Mouse (Mus musculus) brain, adult 2 months (tissue): ENCODE data around the gene Ptx3.

ENCODE experiments used
- DNase-seq: peaks from one replicate; pipeline ENCODE4 v3.0.0; 2011; ENCODE audit warnings: low read depth, low spot score

Ptx3 gene

DNA sequence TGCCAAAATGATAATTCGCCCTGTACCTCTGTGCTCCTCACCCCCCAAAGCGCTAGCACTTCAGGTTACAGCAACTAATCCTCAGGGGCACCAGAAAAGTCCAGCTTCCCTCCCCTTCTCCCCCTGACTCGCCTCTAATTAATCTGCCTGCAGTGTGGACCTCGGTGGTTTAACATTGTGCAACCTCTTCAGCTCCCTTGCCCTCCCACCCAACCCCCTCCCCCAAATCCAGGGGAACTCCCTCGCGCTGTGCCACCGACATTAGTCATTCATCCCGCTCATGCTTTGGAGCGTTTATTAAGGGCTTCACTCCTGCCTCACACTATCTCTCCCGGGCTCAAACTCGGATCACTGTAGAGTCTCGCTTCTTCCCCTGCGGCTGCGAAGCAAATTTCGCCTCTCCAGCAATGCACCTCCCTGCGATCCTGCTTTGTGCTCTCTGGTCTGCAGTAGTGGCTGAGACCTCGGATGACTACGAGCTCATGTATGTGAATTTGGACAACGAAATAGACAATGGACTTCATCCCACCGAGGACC, at the start of gene Ptx3:
Ptx3 (plus strand) TSS at position 256 of the 537 bp plus-strand sequence.
- peak; percentile 13 for DNase-seq

DNA sequence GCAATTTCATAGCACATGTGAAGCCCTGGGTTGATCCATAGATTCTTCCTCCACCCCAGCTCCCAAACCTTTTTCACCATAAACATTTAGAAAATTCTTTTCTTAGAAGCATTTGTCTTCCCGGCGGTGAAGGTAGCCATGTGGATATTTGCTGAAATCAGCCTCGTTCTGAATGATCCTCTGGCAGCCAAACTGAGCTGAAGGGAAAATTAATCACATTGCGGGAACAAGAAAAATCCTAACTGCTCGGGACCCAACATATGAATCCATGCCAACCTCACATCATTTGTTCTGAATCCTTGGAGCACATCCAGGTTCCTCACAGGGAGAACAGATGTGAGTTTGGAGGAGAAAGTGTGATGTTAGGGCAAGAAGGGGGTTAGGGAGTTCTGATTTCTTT, 46.8 kb upstream of the Ptx3 start:
- peak; percentile 32 for DNase-seq

- DNase-seq: no peak
These were observed 40.1 kb upstream of the Ptx3 start for GRCm38 (mm10) chr3:66179647-66180046.

- no peak for DNase-seq
These were observed 25.7 kb upstream of the Ptx3 start for GRCm38 (mm10) chr3:66193910-66194562.

DNA sequence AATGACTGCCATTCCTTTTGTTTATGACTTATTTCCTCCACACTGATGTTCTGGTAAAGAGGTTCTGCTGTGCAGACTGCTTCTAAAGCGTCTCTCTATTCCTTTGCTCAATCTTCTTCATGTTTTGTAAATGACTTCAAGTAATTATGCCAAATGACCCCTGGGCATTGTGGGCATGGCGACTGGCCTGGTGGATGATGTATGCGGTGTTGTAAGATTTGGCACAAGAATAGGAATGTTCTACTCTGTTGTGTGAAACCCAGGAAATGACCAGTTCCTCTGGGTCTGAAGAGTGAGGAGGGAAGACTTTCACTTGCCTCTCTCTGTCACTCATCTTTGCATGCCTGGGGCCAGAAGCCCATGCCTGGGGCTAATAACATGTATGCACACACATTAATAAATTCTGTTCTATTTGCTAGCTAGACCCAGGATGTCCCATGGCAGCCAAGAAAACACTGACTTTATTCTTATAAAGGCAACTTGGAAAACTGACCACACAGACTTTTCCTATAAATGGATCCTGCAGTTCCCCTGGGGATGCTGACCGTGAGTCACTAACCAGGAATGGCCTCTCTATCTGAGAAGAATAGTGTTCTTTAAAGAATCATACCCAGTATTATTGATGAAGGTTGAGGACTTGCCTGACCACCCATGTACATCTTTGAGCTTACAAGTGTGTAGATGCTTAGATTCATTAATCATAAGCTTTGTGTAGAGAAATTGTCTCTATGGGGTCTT, 10.7 kb upstream of the Ptx3 start:
- DNase-seq: no peak

DNA sequence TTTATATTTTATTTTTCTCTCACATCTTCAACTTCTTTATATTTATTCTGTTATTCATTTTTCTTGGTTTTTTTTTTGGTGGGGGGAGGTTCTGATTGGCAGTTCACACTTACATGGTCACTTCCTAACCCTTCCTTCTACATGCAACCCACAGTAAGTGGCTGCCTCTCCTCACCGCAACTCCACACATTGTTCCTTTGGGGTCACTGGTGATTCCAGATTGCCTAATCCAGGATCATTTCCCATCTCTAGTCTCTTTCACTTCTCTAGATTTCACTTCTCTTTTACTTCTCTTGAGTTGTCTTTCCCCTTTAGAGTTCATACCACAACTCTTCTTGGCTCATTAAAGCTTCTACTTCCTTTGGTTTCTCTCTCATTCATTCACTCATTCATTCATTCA, 6.2 kb upstream of the Ptx3 start:
- no peak for DNase-seq

GRCm38 (mm10) chr3:66215759-66216158, 4.0 kb upstream of the Ptx3 start:
- DNase-seq: no peak

- DNase-seq: peak; percentile 55
These were observed 988 bp downstream of the Ptx3 start for GRCm38 (mm10) chr3:66220554-66221242.

DNA sequence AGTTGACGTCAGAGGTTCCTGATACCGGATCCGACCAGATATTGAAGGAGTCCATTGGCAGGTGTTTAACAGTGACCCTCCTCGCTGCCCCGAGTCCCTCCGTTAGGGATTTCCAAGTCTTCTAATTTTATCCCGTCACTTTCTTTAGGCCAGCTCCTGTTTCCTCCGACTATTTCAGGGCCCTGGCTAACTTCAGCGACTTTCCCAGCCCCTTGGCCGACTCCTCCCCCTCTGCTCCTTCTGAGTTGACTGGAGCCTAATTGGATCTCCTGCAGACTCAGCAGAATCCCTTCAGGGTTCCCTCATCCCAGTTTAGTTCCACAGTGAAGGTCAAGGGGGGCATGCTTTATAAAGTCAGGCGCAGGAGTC, 1.5 kb downstream of the Ptx3 start:
- DNase-seq: no peak

DNA sequence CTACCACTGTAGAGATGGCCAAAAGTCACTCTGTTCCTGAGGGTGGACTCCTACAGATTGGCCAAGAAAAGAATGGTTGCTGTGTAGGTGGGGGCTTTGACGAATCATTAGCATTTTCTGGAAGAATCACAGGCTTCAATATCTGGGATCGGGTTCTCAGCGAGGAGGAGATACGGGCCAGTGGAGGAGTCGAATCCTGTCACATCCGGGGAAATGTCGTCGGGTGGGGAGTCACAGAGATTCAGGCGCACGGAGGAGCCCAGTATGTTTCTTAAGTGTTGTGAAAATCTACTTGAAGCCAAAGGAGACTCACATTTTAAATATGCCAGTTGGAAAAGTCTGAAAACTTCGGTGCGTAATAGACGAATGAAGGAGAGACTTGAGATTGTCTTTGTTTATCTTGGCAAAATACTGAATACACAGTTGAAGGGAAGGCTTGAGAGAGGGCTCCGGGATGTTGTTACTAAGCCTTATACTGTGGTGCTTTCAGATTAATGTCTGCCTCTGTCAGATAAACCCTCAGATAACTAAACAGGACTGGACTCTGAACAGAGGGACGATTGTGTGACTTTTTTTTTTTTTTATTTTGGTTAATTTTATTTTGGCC, 5.3 kb downstream of the Ptx3 start:
- DNase-seq: no peak

DNA sequence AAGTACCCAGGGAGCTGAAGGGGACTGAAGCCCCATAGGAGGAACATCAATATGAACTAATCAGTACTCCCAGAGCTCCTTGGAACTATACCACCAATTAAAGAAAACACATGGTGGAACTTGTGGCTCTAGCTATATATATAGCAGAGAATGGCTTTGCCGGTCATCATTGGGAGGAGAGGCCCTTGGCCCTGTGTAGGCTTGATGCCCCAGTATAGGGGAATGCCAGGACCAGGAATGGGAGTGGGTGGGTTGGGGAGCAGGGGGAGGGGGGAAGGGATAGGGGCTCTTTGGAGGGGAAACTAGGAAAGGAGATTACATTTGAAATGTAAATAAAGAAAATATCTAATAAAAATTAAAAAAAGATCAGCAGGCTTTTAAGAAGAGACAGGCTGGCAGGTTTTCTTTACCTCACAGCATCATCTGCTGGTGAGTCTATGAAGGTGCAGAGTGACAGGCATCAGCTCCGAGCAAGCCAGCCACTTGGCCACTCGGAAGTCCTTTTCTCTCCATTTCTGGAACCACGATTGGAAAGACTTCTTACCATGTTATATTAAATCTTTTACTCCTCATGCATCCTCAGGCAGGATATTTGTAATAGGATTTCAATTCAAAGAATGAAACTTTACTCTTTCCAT, 16.6 kb downstream of the Ptx3 start:
- peak; percentile 65 for DNase-seq

GRCm38 (mm10) chr3:66240476-66240875, 20.8 kb downstream of the Ptx3 start:
- peak; percentile 65 for DNase-seq

DNA sequence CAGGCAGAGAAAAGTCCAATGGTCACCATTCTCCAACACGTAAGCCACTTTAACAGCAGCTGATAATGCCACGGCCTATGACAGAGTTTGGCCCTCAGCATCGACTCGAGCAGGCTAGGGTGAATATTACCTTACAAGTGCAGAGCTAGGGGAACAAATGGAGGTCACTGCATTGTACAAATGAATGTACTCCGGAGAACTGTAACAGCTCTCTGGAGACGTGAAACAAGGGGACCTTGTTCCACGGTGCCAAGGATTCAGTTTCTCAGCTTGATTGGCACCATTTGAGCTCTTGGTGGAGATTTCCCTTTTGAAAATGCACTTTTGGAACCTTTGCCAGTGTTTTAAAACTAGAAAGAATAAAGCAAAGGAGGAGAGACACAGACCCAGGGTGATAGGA, 32.1 kb downstream of the Ptx3 start:
- no peak for DNase-seq

GRCm38 (mm10) chr3:66254504-66255105, 34.9 kb downstream of the Ptx3 start:
- DNase-seq: peak; percentile 62

DNA sequence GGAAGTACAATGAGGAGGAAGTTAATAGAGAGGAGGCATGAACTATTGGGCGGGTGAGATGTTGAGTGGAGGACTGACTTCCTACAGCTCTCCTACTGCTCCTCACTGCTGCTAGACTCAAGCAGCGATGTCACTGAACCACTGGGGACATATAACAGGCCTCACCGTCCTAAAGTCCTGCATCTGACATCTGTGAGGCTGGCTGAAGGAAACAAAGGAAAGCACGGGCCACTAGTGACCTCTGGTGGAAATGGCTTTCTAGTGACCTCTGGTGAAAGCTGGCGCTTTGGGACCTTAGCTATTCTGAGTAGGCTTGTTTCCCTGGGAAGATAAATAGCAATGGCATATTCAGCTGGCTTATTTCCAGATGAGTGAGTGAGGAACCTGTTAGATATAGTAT, 42.6 kb downstream of the Ptx3 start:
- no peak for DNase-seq

- DNase-seq: no peak
These were observed 43.6 kb downstream of the Ptx3 start for GRCm38 (mm10) chr3:66263270-66263669.
